Mouse (Mus musculus) liver, embryonic 16.5 days (tissue): ENCODE measurements around the gene Ugt1a8. TPM values are rescaled to one million over a fixed set of nuclear protein-coding genes. Genes with fewer than 3 reads are reported as not detected.

Source experiments
- ATAC-seq: fragments of 200-750 bp; cut with Nextera tagmentation; 2 replicates; pipeline ENCODE4 v1.8.0; 2017; ENCODE audit warnings: low read depth, mild to moderate bottlenecking, moderate number of reproducible peaks, moderate library complexity
- H3K27ac ChIP-seq: fragments of 300-500 bp; sonication (generic); 2 replicates; pipeline ENCODE4 v1.5.1; 2014; ENCODE audit warnings: mild to moderate bottlenecking, low read length
- H3K27me3 ChIP-seq: fragments of 300-500 bp; sonication (generic); 2 replicates; pipeline ENCODE4 v1.6.1; 2014; ENCODE audit warnings: low read depth, low read length, mixed read lengths; ENCODE audit not compliant: control insufficient read depth, insufficient read depth
- H3K36me3 ChIP-seq: fragments of 300-500 bp; sonication (generic); 2 replicates; pipeline ENCODE4 v1.6.1; 2014; ENCODE audit warnings: mild to moderate bottlenecking; ENCODE audit not compliant: control insufficient read depth, insufficient read depth
- H3K4me1 ChIP-seq: fragments of 300-500 bp; sonication (generic); 2 replicates; pipeline ENCODE4 v1.6.1; 2014; ENCODE audit warnings: low read depth, low read length, mixed read lengths; ENCODE audit not compliant: control insufficient read depth
- H3K4me2 ChIP-seq: fragments of 300-500 bp; sonication (generic); 2 replicates; pipeline ENCODE4 v1.6.1; 2014; ENCODE audit warnings: low read depth, low read length, mixed read lengths
- H3K4me3 ChIP-seq: fragments of 300-500 bp; sonication (generic); 2 replicates; pipeline ENCODE4 v1.5.1; 2014; ENCODE audit warnings: low read depth, mild to moderate bottlenecking, low read length
- H3K9ac ChIP-seq: fragments of 300-500 bp; sonication (generic); 2 replicates; pipeline ENCODE4 v1.6.1; 2014; ENCODE audit warnings: low read depth, low read length
- H3K9me3 ChIP-seq: fragments of 300-500 bp; sonication (generic); replicated peaks from 2 replicates; pipeline ENCODE4 v1.6.1; 2016; ENCODE audit warnings: low read length; ENCODE audit not compliant: control insufficient read depth
- WGBS: fragments of 180-500 bp; shearing (Covaris S2); extraction: QIAGEN DNeasy Blood & Tissue Kit; methylation state at CpG from one replicate; pipeline ENCODE4 v1.1.7; 2014; ENCODE audit not compliant: insufficient replicate concordance; 5-methylcytosine and 5-hydroxymethylcytosine counted together
- polyA plus RNA-seq: library from polyadenylated mRNA; unstranded; fragments of >200 nt; fragmentation: Nextera tagmentation; extraction: Ambion mirVana; gene quantifications from 2 replicates; pipeline ENCODE4 v1.2.1, GENCODE M21; 2015

The Ugt1a8 gene
- polyA plus RNA-seq, 1 experiment from 2014 or later: not detected

DNA sequence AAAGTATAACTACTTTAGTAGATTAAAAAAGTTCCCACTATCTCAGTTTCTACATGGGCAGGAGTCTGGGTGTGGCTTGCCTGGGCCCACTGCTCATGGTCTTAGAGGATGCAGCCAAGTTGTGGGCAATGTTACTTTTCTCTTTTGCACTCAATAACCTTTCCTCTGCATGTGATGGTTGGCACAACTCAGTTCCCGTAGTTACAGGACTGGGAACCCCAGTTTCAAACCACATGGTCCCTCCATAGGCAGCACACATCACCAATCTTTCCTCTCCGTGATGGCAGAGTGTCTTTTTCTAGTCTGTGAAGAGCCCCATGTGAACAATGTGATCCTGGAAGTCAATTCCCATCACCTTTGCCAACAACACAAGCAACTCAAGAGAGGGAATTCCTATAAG lies 139.9 kb downstream of the Ugt1a8 start:
- H3K4me1 ChIP-seq: no peaks in the 10 kb centered on the region

DNA sequence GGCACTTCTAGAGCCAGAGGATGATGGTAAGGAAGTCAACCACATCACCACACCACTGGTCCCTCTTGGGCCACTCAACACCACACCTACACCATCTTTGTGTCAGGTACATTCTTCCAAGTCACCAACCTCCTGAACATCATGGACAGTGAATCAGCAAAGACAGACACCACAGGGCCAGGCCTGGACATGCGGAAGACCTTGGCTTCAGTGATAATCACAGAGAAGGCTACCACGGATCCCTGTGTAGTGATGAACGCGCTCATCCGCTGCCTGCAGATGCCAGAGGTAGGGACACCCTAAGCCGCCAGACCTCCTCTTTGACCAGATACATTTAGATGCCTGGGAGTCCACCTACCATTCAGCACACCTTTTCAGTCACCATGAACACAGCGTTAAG lies 140.5 kb downstream of the Ugt1a8 start:
- Histone ChIP-seq H3K9me3 (peaks cover 33% of the 10 kb centered on the region), H3K27me3 (no peaks in the 10 kb centered on the region), H3K4me2 (no peak overlapping the region), H3K27ac (no peak overlapping the region), H3K36me3 (no peaks in the 10 kb centered on the region), H3K4me3 (no peak overlapping the region), H3K4me1 (no peaks in the 10 kb centered on the region), H3K9ac (no peak overlapping the region)
- 59% methylated on average over 7 of the region's 7 CpGs for WGBS
- ATAC-seq: no peak; the same call in 1 of the 2 replicates

More for the DNA sequence above, 139.9 kb downstream of the Ugt1a8 start:
- Histone ChIP-seq H3K4me2 (no peak overlapping the region), H3K4me3 (no peak overlapping the region), H3K27me3 (no peaks in the 10 kb centered on the region), H3K9me3 (peaks cover 31% of the 10 kb centered on the region), H3K27ac (no peak overlapping the region), H3K9ac (no peak overlapping the region), H3K36me3 (no peaks in the 10 kb centered on the region)
- WGBS: 40% methylated on average over 2 of the region's 2 CpGs
- ATAC-seq: no peak

DNA sequence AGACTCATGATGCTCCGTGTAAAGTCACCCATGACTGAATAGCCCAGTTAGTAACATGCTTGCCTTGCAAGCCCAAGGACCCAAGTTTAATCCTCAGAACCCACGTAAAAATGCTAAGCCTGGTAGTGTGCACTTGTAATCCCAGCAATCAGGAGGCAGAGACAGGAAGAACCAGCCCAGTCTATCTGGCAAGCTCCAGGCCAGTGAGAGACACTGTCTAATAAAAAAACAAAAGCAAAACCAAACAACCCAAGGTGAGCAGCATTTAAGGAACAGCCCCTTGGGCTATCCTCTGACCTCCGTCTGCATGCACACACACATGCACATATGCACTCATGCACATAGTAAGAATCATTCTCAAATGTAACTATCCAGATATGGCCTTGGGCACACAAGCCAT lies 142.0 kb downstream of the Ugt1a8 start:
- Histone ChIP-seq H3K4me2 (no peak overlapping the region), H3K27ac (no peak overlapping the region), H3K9me3 (peaks cover 39% of the 10 kb centered on the region), H3K27me3 (no peaks in the 10 kb centered on the region), H3K4me3 (no peak overlapping the region), H3K36me3 (no peaks in the 10 kb centered on the region), H3K9ac (no peak overlapping the region), H3K4me1 (no peaks in the 10 kb centered on the region)
- ATAC-seq: no peak
- WGBS: 55% methylated on average over 3 of the region's 3 CpGs

DNA sequence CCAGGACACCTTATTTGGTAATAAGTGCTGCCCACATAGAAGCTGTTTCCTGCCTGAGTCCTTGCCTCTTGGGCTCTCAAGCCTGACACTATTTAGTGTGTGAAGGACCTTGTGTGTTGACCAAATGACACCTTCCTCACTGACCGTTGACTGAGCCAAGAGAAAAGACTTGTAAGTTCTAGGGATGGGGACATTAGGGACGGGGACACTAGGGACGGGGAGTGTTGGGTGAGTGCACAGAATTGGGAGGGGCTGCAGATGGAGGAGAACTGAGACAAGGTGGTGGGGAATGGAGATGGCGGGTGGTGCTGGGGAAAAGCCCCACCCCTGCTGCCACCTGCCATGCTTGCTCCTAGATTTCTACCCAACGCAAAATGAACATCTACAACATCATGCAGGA lies 142.4 kb downstream of the Ugt1a8 start:
- no peaks in the 10 kb centered on the region for H3K36me3 ChIP-seq
- H3K27me3 ChIP-seq: no peaks in the 10 kb centered on the region
- no peak overlapping the region for H3K4me2 ChIP-seq
- ATAC-seq: no peak
- no peak overlapping the region for H3K4me3 ChIP-seq
- H3K9ac ChIP-seq: no peak overlapping the region
- no peaks in the 10 kb centered on the region for H3K4me1 ChIP-seq
- no peak overlapping the region for H3K27ac ChIP-seq
- WGBS: 59% methylated on average over 5 of the region's 5 CpGs
- peaks cover 43% of the 10 kb centered on the region for H3K9me3 ChIP-seq

DNA sequence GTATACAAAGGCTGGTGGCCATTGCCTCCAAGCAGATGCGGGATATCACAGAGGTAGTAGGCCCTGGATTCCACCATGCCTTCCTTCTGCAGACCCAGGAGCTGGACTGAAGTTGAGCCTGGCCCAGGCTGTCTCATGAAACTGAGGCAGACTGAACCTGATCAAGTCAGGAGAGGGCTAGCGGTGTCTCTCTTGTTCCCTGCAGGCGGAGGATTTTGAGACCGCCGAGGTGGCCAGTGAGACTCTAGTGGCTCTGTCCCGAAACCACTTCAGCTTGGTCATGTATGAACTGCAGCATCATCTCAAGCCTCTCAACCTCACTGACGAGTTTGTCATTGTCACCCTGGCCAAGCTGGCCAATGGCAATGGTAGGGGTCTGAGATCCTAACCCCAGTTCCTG lies 142.8 kb downstream of the Ugt1a8 start:
- WGBS: 57% methylated on average over 7 of the region's 7 CpGs
- Histone ChIP-seq H3K27ac (no peak overlapping the region), H3K27me3 (no peaks in the 10 kb centered on the region), H3K36me3 (no peaks in the 10 kb centered on the region), H3K4me1 (no peaks in the 10 kb centered on the region), H3K4me2 (no peak overlapping the region), H3K9me3 (peaks cover 47% of the 10 kb centered on the region), H3K9ac (no peak overlapping the region), H3K4me3 (no peak overlapping the region)
- ATAC-seq: no peak

DNA sequence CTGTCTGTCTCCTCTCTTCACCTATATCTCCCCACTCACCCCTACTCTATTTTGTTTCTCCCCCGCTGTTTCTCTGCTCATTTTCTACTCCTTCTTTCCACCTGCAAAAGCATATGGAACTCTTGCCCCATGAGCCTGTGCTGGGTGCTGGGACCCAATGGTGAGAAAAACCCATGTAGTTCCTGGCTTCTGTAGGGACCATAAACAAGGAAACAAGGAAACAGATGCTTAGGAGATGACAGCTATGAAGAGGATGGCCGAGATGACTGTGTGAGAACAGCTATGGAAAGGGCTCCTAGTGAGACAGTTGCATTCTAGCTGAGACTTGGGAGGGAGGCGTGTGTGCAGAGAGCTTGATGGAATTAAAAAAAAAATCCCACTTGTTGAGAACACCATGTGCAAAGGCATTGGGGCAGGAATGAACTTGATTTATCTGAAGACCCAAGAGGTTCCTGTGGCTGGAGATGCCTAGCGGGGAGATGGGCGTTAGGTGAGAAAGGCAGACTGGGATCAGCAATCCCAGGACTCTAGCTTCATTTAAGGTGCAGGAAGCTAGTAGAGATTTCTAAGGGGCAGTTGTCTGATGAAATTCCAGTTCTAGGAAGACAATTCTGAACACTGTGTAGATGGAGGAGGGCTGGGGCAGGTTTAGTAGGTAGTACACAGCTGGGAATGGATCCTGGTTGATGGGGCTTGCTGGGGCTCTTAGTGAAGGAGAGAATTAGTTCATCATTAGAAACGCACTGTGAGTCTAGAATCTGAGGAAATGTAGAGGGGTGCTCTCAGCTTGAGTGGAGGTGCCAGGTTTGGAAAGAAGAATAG lies 143.6 kb downstream of the Ugt1a8 start:
- Histone ChIP-seq H3K4me2 (no peak overlapping the region), H3K4me3 (no peak overlapping the region), H3K36me3 (no peaks in the 10 kb centered on the region), H3K9ac (no peak overlapping the region), H3K4me1 (no peaks in the 10 kb centered on the region), H3K9me3 (peaks cover 40% of the 10 kb centered on the region), H3K27me3 (no peaks in the 10 kb centered on the region), H3K27ac (no peak overlapping the region)
- WGBS: 57% methylated on average over 6 of the region's 6 CpGs
- ATAC-seq: no peak

DNA sequence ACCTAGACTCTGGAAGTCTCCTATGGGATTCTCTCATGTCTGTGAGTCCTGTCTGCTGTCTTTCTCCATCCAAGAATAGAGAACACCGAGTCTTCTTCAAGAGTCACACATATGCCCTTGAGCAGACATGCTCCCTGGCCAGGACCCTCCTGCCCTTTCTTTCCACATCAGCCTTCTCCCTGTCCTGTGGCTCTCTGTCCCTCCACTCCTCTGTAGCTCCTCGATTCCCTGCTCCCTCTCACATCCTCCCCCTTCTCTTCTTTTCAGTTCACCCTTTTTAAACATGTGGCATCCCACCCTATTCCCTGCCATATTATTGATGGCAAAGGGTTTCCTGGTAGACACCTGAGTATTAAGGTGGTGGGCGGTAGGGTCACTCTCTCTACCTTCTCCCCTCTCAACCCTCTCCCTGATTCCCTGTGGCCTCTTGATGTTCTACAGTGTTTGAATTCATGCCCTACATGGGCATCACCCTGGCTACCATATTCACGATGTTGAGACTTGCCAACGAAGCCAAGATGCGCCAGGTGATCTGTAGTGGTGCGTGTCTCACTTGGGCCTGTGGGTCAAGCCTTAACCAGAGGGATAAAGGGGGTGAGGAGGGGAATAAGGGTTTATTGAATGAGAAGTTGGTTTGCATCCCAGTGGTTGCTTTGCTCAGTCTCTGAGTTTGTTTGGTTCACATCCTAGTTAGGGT lies 144.3 kb downstream of the Ugt1a8 start:
- Histone ChIP-seq H3K4me2 (no peak overlapping the region), H3K27me3 (no peaks in the 10 kb centered on the region), H3K9me3 (peaks cover 39% of the 10 kb centered on the region), H3K36me3 (no peaks in the 10 kb centered on the region), H3K9ac (no peak overlapping the region), H3K27ac (no peak overlapping the region), H3K4me1 (no peaks in the 10 kb centered on the region), H3K4me3 (no peak overlapping the region)
- WGBS: 47% methylated on average over 7 of the region's 7 CpGs
- no peak for ATAC-seq

DNA sequence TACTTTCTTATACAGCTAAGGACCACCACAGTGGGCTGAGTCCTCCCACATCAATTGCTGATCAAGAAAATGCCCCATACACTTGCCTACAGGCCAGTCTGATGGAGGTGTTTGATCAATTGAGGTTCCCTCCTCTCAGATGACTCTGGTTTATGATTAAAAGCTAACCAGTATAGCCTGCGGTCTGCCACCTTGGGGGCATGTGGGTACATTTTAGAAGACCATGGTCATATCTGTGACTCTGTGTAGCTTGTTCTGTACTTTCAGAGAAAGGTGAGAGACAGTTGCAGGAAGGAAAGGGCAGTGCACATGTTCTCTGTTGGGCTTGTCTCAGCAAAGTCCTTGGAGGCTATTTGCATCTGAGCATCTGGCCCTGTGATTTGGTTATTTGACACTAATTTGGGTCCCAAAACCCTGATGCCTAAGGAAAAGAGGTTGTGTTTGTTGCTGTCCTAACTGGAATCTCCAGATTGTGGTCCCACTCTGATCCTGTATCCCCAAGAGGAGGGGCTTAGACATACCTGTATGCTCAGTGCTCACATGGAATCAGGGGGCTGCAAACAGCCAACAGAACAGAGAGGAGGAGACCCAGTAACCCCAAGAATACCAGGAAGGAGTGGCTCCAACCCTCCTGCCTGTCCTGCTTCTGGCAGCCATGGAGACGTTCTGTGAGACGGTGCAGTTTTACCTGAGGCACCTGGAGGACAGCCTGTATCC lies 145.2 kb downstream of the Ugt1a8 start:
- H3K9me3 ChIP-seq: peaks cover 41% of the 10 kb centered on the region
- no peak for ATAC-seq
- no peaks in the 10 kb centered on the region for H3K36me3 ChIP-seq
- no peak overlapping the region for H3K4me3 ChIP-seq
- no peak overlapping the region for H3K27ac ChIP-seq
- H3K4me2 ChIP-seq: no peak overlapping the region
- H3K4me1 ChIP-seq: no peaks in the 10 kb centered on the region
- no peak overlapping the region for H3K9ac ChIP-seq
- WGBS: 35% methylated on average over 3 of the region's 3 CpGs
- no peaks in the 10 kb centered on the region for H3K27me3 ChIP-seq
